Mouse (Mus musculus) kidney, postnatal 10 days (tissue): ENCODE data around the gene Metap1d.

Source experiments
- DNase-seq: peaks from one replicate; pipeline ENCODE4 v3.0.0; 2021; ENCODE audit warnings: mixed read lengths

The Metap1d gene

DNA sequence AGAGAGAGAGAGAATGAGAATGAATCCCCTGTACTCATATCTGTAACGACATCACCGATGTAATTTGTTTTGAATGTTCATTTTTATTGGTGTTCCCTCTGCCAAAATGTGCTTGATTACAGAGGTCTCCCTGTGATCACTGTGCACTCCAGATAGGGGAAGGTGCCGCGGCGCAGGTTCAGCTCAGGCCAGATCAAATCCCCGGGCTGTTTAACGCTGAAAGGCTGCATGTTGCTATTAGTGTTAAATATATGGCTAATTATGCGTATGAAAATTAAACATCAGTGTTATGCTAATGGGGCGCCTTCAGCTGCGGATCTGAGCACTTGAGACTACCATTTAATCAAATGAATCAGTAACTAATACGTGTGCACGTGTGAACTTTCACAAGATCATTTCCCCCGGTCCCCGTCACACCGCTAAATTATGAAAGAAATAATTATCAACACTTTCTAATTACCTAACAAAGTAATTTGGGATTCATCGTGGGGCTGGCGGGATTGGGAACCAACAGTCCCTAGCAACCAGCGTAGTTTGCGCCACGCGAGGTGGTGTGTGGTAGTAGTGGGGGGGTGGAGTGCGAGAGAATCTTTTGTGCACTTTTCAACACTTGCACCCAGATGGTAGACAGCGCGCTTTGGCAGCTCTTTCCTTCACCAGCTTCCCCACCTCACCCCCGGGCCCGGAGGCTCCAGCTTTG, 75.1 kb downstream of the Metap1d start, which contains the start of gene Dlx1:
Gene Dlx1 (plus strand): TSS at position 100 of the 700 bp plus-strand sequence.
- DNase-seq, result peak; percentile 13

GRCm38 (mm10) chr2:71528714-71529510, 75.8 kb downstream of the Metap1d start:
- peak; percentile 27 for DNase-seq

GRCm38 (mm10) chr2:71529511-71530351, 76.7 kb downstream of the Metap1d start:
- DNase-seq, result peak; percentile 87

DNA sequence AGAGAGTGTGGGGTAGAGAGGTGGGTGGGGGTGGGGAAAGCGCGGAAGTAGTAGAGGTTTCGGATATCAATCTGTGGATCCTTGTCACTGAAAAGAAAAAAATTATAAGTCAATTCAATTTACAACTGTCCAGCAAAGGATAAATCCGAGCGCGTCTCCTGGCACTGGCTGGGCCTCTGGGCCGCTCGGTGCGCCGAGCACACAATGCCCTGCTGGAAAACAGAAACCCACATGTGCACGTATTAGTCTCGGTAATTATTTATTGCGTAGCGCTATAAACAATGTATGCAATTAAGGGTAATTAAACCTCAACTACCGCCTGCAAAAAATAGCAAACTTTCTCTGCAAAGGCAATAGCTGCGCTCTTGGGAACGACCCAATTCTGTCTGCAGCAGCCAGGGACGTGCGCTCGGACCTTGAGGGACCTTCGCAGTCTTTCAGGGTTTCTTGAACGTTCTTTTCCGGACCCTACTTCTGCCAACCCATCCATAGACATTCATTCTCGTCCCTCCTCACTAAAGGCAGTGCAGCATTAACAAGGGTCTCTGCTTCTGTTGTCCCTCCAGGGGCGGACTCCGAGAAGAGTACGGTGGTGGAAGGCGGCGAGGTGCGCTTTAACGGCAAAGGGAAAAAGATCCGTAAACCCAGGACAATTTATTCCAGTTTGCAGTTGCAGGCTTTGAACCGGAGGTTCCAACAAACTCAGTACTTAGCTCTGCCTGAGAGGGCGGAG, 77.5 kb downstream of the Metap1d start:
- DNase-seq, result peak; percentile 15

DNA sequence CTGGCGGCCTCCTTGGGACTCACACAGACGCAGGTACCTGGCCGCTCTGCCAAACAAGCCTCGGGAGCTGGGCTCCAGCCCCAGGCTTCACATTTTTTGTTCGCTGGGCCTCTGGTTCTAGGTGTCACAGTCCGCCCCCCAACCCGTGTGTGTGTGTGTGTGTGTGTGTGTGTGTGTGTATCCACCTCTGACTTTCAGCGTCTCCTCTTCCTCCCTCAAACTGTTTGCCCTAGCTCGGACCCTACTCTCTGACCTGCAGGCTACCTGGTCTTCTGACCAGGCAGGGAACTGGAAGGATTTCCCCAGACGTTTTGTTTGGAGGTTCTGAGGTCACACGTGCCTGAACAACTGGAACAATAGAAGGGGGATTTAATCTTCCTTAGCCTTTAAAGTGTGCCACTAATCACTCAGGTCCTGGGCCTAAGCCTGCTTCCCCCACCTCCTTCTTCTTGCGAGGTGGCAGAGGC, 78.1 kb downstream of the Metap1d start:
- DNase-seq, result no peak

- no peak for DNase-seq
Measured at GRCm38 (mm10) chr2:71531990-71532970, 79.2 kb downstream of the Metap1d start.

- DNase-seq, result no peak
Measured at GRCm38 (mm10) chr2:71533094-71533493, 80.0 kb downstream of the Metap1d start.

DNA sequence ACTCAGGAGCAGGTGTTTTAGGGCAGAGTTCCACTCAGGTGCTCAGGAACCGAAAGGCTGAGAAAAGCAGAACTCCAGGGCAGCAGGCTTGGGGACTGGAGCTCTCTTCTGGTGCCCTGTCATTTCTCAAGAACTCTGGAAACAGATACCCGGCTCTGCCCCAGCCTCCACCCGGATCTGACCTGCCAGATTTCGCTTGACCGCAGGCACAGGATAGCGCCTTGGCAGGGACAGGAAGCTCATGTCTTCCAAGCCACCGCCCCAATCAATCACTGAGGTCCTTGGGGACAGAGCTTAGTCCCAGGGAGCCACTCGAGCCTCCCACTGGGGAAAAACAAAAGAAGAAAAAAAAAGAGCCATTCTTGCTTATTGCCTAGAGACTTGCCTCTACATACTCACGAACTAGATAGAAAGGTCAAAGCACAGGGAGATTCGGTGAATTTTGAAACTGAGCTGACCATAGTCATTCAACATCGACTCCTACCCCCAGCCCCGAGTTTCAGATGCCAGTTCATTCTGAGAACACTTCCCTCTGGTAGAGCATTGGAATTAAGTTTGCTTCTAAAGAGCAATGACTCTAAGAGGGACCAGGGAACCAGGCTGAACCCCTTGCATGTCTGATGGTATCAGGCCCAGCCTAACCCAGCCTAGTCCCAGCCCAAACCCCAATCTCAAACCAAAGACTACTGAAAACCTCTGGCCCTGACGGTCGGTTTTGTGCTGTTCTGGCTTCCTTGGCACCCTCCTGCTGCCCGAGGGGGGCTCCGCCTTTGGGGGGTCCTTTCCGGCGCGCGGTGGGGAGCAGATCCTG, 81.4 kb downstream of the Metap1d start:
- DNase-seq, result no peak

- peak; percentile 48 for DNase-seq
Measured at GRCm38 (mm10) chr2:71540611-71541417, 87.7 kb downstream of the Metap1d start.

DNA sequence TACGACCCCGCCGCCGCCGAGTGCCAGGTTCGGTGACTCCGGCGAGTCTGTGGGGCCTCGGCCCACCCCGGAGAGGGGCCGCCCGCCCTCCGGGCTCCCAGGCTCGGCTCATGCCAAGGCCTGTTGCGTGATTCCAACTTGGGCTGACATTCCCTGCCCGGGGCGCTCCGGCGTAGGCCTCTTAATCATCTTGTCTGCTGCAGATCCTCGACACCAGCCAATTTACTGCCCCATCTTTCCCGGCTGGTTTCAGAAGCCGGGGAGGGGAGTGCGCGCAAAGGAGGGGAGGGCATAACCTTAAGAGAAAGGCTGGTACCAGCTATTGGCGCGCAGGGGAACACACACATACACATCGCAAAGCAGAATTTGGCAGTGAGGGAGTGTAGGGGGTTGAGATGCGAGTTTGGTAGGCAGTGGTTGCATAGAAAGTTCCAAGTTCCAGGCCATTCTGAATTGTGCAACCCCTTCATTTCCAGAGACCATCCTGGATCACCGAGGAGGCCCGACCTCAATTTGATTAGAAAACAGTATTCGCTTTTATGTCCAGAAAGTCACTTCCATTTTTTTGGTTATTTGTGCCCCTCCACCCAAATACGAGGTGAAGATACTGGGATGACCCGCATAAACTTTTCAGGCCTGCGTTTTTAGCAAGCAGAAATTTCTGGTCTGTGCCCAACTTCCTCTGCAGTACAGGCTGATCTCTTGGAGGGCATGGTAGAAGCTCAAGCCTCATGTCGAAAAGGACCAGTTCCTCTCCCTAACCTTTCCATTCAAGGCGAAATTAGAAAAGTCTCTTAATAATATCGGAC, 88.5 kb downstream of the Metap1d start:
- no peak for DNase-seq

GRCm38 (mm10) chr2:71542227-71542815, 89.2 kb downstream of the Metap1d start:
- no peak for DNase-seq

- peak; percentile 46 for DNase-seq
Measured at GRCm38 (mm10) chr2:71542816-71543301, 89.8 kb downstream of the Metap1d start.

DNA sequence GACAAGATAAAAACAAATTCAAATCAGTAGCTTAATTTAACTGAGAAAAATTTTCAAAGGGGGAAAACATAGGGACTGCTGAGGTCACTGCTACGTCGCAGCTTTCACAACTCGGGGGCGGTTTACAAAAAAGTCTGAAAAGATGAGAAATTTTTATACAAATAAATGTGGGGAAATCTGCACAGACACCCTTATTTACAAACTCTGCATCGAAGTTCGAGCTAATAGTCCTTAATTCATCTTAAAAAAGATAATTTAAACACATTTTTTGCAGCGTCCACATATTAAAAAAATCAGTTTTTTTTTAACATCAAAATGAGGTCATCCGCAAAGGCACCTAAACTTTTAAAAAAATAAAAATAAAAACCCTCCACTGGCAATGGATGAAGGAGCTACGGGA, 90.5 kb downstream of the Metap1d start:
- no peak for DNase-seq

GRCm38 (mm10) chr2:71543948-71544347, 90.9 kb downstream of the Metap1d start:
- DNase-seq, result no peak

GRCm38 (mm10) chr2:71544391-71545285, 91.6 kb downstream of the Metap1d start:
- DNase-seq, result peak; percentile 51

DNA sequence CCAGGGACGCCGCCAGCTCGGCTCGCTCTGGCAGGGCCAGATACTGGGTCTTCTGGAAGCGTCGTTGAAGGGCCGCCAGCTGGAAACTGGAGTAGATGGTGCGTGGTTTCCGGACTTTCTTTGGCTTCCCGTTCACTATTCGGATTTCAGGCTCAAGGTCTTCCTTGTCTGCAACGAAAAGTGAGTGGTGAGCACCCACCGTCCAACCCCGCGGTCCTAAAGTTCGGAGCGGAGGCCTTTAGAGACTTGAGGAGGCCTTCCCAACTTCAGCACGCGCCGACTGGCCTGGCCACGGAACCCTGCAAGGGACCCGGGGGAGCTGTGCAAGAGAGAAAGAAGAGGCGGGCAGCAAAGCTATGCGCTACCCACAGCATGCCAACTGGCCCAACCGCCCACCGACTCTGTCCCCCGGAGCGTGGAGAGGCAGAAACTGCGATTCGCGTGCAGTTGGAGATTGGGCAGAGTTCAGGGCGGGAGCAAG, 92.4 kb downstream of the Metap1d start:
- DNase-seq, result peak; percentile 27
